Mouse (Mus musculus) lung, adult 2 months (tissue): ENCODE results near the gene Zdbf2.

ENCODE experiments used
- CTCF ChIP-seq: fragments of 200-500 bp; IDR thresholded peaks from 2 replicates; pipeline ENCODE4 v1.5.1; 2011; ENCODE audit warnings: mild to moderate bottlenecking, low read length, control low read depth; ENCODE audit not compliant: insufficient read depth
- POLR2A ChIP-seq: fragments of 200-500 bp; IDR thresholded peaks from 2 replicates; pipeline ENCODE4 v1.6.1; 2011; ENCODE audit warnings: low read depth, mild to moderate bottlenecking, control low read depth, low read length, borderline replicate concordance; ENCODE audit errors: extremely low read depth

- TF ChIP-seq CTCF (no peak), POLR2A (no peak)
These were observed 7.6 kb upstream of the Zdbf2 start for GRCm38 (mm10) chr1:63265461-63265860.
